Mouse (Mus musculus): ENCODE measurements around the gene Dapk3.

- TF ChIP-seq CTCF (IDR thresholded peaks at IDR 0.05; ENCODE audit: extremely low read depth, insufficient read length, insufficient replicate concordance, low read depth, low read length) (no peak), POLR2A (IDR thresholded peaks at IDR 0.05; ENCODE audit: low read depth, low read length) (no peak)
Measured at GRCm38 (mm10) chr10:81180946-81181345, 1.9 kb upstream of the Dapk3 start.
